Mouse (Mus musculus): ENCODE measurements around the gene Spcs2. TPM values are rescaled to one million over a fixed set of nuclear protein-coding genes. Genes with fewer than 3 reads are reported as not detected.

The Spcs2 gene
- total and polyA plus RNA-seq, 3 experiments = 203 to 272 (median 232) TPM

GRCm38 (mm10) chr7:99854311-99854710 is 9.0 kb downstream of the Spcs2 start:
- in situ Hi-C loops (cut with MboI; ENCODE audit: low pct_ligation_motif_present, low pct_unique_long_range_greater_than_20kb, low sequenced_read_pairs) = no loop called here
- H3K36me3 ChIP-seq (replicated peaks in 1 of 2; ENCODE audit: control insufficient read depth in 1 of 2, insufficient read depth in 1 of 2, low read length in 1 of 2) = peaks cover 18 to 43% of the 10 kb centered on the region in 2 experiments
- no peaks in the 10 kb centered on the region for H3K9me3 ChIP-seq (replicated peaks; ENCODE audit: low read length)

GRCm38 (mm10) chr7:99853350-99853749 is 9.9 kb downstream of the Spcs2 start:
- TF ChIP-seq ELF1 (IDR thresholded peaks at IDR 0.05; ENCODE audit: low read depth, low read length) (no peak), CHD2 (IDR thresholded peaks at IDR 0.05; ENCODE audit: low read length) (no peak), MAX (IDR thresholded peaks at IDR 0.05; ENCODE audit: low read length) (no peak), SMC3 (IDR thresholded peaks at IDR 0.05; ENCODE audit: low read depth, low read length) (0 out of 2 replicates have a peak, but pooled peaks have one; percentile 9), CTCF (conservative IDR thresholded peaks at IDR 0.05 in 1 of 2, IDR thresholded peaks at IDR 0.05 in 1 of 2; ENCODE audit: low read depth in 2 of 2, low read length in 2 of 2) (peak in 1 of 2 experiments; percentile 35; a peak in 1 of 4 replicates)
- dilution Hi-C loops (cut with MboI; ENCODE audit: extremely low pct_ligation_motif_present, extremely low pct_unique_long_range_greater_than_20kb, low sequenced_read_pairs) = no loop called here
- no peak overlapping the region for H3K9ac ChIP-seq (ENCODE audit: insufficient read depth, low read depth)
- DNase-seq (ENCODE audit: extremely low read depth) = no peak
- peaks cover 26 to 52% of the 10 kb centered on the region in 2 experiments for H3K36me3 ChIP-seq (replicated peaks in 1 of 2; ENCODE audit: control insufficient read depth in 1 of 2, insufficient read depth in 1 of 2, low read length in 1 of 2)
- no peaks in the 10 kb centered on the region for H3K27me3 ChIP-seq (replicated peaks)
- H3K4me2 ChIP-seq (ENCODE audit: insufficient read depth, low read depth, poor library complexity, severe bottlenecking) = no peak overlapping the region
- H3K79me2 ChIP-seq (replicated peaks; ENCODE audit: control insufficient read depth, extremely low read depth, insufficient read depth, poor library complexity, severe bottlenecking) = peaks cover 89% of the 10 kb centered on the region
- no peak overlapping the region for H3K4me3 ChIP-seq (replicated peaks in 1 of 3; ENCODE audit: low read depth in 2 of 3, low read length in 2 of 3, poor library complexity in 1 of 3)
- no peaks in the 10 kb centered on the region for H3K9me3 ChIP-seq (replicated peaks; ENCODE audit: low read length)
- no peak overlapping the region for H3K27ac ChIP-seq (ENCODE audit: insufficient read depth, low read depth)
- H3K4me1 ChIP-seq (ENCODE audit: control insufficient read depth in 1 of 2, insufficient read depth in 2 of 2) = peaks cover 20 to 72% of the 10 kb centered on the region in 2 experiments
- in situ Hi-C loops (cut with MboI; ENCODE audit: low pct_ligation_motif_present, low pct_unique_long_range_greater_than_20kb, low sequenced_read_pairs) = no loop called here

More at GRCm38 (mm10) chr7:99854311-99854710, 9.0 kb downstream of the Spcs2 start:
- Histone ChIP-seq H3K4me1 (ENCODE audit: control insufficient read depth in 1 of 2, insufficient read depth in 2 of 2) (peaks cover 20 to 74% of the 10 kb centered on the region in 2 experiments), H3K27me3 (replicated peaks) (no peaks in the 10 kb centered on the region), H3K4me2 (ENCODE audit: insufficient read depth, low read depth, poor library complexity, severe bottlenecking) (no peak overlapping the region), H3K4me3 (replicated peaks in 1 of 3; ENCODE audit: low read depth in 2 of 3, low read length in 2 of 3, poor library complexity in 1 of 3) (no peak overlapping the region), H3K79me2 (replicated peaks; ENCODE audit: control insufficient read depth, extremely low read depth, insufficient read depth, poor library complexity, severe bottlenecking) (peaks cover 86% of the 10 kb centered on the region), H3K9ac (ENCODE audit: insufficient read depth, low read depth) (no peak overlapping the region), H3K27ac (ENCODE audit: insufficient read depth, low read depth) (no peak overlapping the region)
- DNase-seq (ENCODE audit: extremely low read depth) = no peak
- dilution Hi-C loops (cut with MboI; ENCODE audit: extremely low pct_ligation_motif_present, extremely low pct_unique_long_range_greater_than_20kb, low sequenced_read_pairs) = no loop called here
- peak; percentile 8 to 36; a peak in 2 of 4 replicates for TF ChIP-seq CTCF (conservative IDR thresholded peaks at IDR 0.05 in 1 of 2, IDR thresholded peaks at IDR 0.05 in 1 of 2; ENCODE audit: low read depth in 2 of 2, low read length in 2 of 2)
- TF ChIP-seq TCF12 (IDR thresholded peaks at IDR 0.05; ENCODE audit: low read depth, low read length) = no peak
- TF ChIP-seq MAFK (IDR thresholded peaks at IDR 0.05; ENCODE audit: insufficient replicate concordance, low read length) = no peak
- TF ChIP-seq POLR2A (IDR thresholded peaks at IDR 0.05; ENCODE audit: low read depth, low read length) = no peak
- no peak for TF ChIP-seq UBTF (IDR thresholded peaks at IDR 0.05; ENCODE audit: low read depth, low read length)

DNA sequence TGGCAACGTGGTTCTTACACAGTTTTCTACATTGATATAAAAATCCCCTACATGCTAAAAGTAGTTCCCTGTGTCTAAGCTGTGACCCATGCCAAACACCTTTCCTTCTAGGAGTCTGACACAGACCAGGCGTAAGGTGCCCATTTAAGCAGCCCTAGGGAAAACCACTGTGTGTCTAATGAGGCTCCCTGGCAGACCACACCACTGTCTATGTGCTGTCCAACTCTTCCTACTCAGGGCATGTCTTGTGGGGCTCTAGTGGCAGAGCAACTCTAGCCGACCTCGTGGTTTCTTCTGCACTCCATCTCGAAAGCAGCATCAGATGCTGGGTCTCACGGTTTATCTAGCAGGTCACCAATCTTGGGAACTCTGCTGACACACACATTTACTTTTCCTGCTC is 11.6 kb downstream of the Spcs2 start:
- Histone ChIP-seq H3K36me3 (replicated peaks in 1 of 2; ENCODE audit: control insufficient read depth in 1 of 2, insufficient read depth in 1 of 2, low read length in 1 of 2) (peaks cover 36 to 67% of the 10 kb centered on the region in 2 experiments), H3K4me1 (ENCODE audit: control insufficient read depth in 1 of 2, insufficient read depth in 2 of 2) (peaks cover 20 to 65% of the 10 kb centered on the region in 2 experiments), H3K79me2 (replicated peaks; ENCODE audit: control insufficient read depth, extremely low read depth, insufficient read depth, poor library complexity, severe bottlenecking) (peaks cover 80% of the 10 kb centered on the region), H3K9me3 (replicated peaks; ENCODE audit: low read length) (no peaks in the 10 kb centered on the region), H3K27me3 (replicated peaks) (no peaks in the 10 kb centered on the region), H3K27ac (ENCODE audit: insufficient read depth, low read depth) (peak overlapping the region; percentile 73), H3K9ac (ENCODE audit: insufficient read depth, low read depth) (peak overlapping the region; percentile 3; the same call in 1 of the 2 replicates), H3K4me2 (ENCODE audit: insufficient read depth, low read depth, poor library complexity, severe bottlenecking) (peak overlapping the region; percentile 80), H3K4me3 (replicated peaks in 1 of 3; ENCODE audit: low read depth in 2 of 3, low read length in 2 of 3, poor library complexity in 1 of 3) (no peak overlapping the region)
- TF ChIP-seq MYC (IDR thresholded peaks at IDR 0.05; ENCODE audit: low read depth, low read length) (peak; percentile 58; the same call in 1 of the 2 replicates), BHLHE40 (IDR thresholded peaks at IDR 0.05; ENCODE audit: low read depth, low read length) (0 out of 2 replicates have a peak, but pooled peaks have one; percentile 3), USF2 (conservative IDR thresholded peaks at IDR 0.05; ENCODE audit: low read depth, low read length) (no peak), CHD2 (IDR thresholded peaks at IDR 0.05; ENCODE audit: low read length) (no peak), MAX (IDR thresholded peaks at IDR 0.05; ENCODE audit: low read length) (0 out of 2 replicates have a peak, but pooled peaks have one; percentile 41), POLR2AphosphoS2 (IDR thresholded peaks at IDR 0.05; ENCODE audit: low read depth, low read length) (0 out of 2 replicates have a peak, but pooled peaks have one; percentile 34)
- dilution Hi-C loops (cut with MboI; ENCODE audit: extremely low pct_ligation_motif_present, extremely low pct_unique_long_range_greater_than_20kb, low sequenced_read_pairs) (no loop called here), in situ Hi-C loops (cut with MboI; ENCODE audit: low pct_ligation_motif_present, low pct_unique_long_range_greater_than_20kb, low sequenced_read_pairs) (no loop called here)
- no peak for DNase-seq (ENCODE audit: extremely low read depth)
